Mouse (Mus musculus) Patski (cell line): ENCODE results near the gene Gm28043. TPM values are rescaled to one million over a fixed set of nuclear protein-coding genes. Genes with fewer than 3 reads are reported as not detected.

Source experiments
- ATAC-seq: fragments of 100-300 bp; one replicate; pipeline ENCODE4 v1.8.0; 2021
- CTCF ChIA-PET: fragments of 350-600 bp; sonication (Branson Sonifier 250); formaldehyde crosslinking; loops from one replicate; lab custom pipeline; 2022; ENCODE audit warnings: inconsistent platforms; lab: Charles Lee
- POLR2A ChIA-PET: fragments of 350-600 bp; sonication (Branson Sonifier 250); formaldehyde crosslinking; loops from one replicate; lab custom pipeline; 2022; ENCODE audit warnings: antibody characterized with exemption, inconsistent platforms; lab: Charles Lee
- DNase-seq: peaks from one replicate; pipeline ENCODE4 v3.0.0-alpha.2; 2011; ENCODE audit warnings: low read depth, low spot score
- H3K27me3 ChIP-seq: fragments of 371-371 bp; one replicate; pipeline ENCODE4 v1.5.1; 2021
- CTCF ChIP-seq: fragments of 100-300 bp; IDR thresholded peaks from one replicate; pipeline ENCODE4 v1.5.1; 2021
- in situ Hi-C: fragments of 300-500 bp; cut with MboI; formaldehyde crosslinking; loops from 3 replicates; pipeline ENCODE4 v1.11.1; 2018; ENCODE audit warnings: low pct_unique_long_range_greater_than_20kb, mixed read lengths
- polyA plus RNA-seq: library from polyadenylated mRNA; unstranded; gene quantifications from one replicate; pipeline ENCODE4 v1.2.3, GENCODE M21; 2021

Gene Gm28043
- polyA plus RNA-seq, 1 experiment from 2014 or later: 2.4 TPM

DNA sequence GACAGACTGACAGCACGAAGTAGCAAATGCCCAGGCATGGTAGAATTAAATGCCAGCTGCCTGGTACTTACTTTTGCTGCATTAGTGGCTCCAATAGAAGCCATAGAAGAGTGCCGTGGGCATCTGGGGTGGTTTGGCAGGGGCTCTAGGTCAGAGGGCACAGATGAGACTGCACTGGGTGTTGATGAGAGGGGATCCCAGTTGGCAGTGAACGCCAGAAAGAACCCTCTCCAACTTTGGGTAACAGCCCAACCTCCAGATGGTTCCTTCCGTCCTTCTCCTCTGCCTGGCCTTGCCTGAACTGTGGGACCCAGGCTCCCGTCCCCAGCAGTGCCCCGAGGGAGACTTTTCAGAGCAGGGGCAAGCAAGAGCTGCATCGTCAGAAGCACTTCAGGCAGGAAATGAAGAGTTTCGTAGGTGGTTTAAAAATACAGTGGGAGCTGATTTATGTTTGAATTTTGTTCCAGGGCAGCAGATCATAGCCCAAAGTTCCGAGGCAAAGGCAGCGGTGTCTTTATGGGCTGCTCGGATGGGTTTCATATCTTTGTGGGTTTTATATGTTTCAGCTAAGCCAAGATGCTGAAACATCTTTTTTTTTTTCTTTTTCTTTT, 106.2 kb downstream of the Gm28043 start:
- DNase-seq (no peak), ATAC-seq (no peak)
- H3K27me3 ChIP-seq: no peaks in the 10 kb centered on the region
- CTCF ChIA-PET: no interaction called here
- TF ChIP-seq CTCF: no peak
- in situ Hi-C loops: no loop called here
- POLR2A ChIA-PET: interaction anchor here (0.7 kb wide), 1 partner anchor 104 kb away, joined by 4 read pairs; no protein-coding TSS in a partner anchor

DNA sequence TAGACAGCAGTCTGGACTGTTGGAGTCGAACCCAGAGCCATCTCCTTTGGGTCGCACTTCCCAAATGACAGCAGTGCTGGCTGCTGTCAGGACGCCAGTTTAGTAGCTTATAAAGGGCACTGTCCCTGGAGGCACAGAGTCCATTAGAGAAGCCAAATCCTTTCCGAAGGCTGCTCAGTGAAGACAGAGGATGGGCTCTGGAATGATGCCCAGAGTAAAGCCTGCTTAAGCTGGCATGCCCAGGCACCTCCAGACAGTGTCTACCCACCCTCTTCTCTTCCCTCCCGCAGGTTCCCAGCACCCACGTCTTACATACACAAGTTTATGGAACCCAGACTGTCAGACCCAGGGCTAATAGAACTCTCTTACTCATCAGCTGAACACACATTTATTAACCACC, 109.9 kb downstream of the Gm28043 start:
- TF ChIP-seq CTCF: no peak
- ATAC-seq (peak; percentile 88), DNase-seq (peak; percentile 92)
- ChIA-PET CTCF (interaction anchor here (0.9 kb wide), 1 partner anchor 14 kb away, joined by 3 read pairs; no protein-coding TSS in a partner anchor), POLR2A (interaction anchor here (1.4 kb wide), 1 partner anchor 12 kb away, joined by 3 read pairs; no protein-coding TSS in a partner anchor)
- in situ Hi-C loops: no loop called here
- no peaks in the 10 kb centered on the region for H3K27me3 ChIP-seq

- TF ChIP-seq CTCF: no peak
- ATAC-seq (peak; percentile 76), DNase-seq (no peak)
- POLR2A ChIA-PET: interaction anchor here (1.4 kb wide), 1 partner anchor 13 kb away, joined by 3 read pairs; no protein-coding TSS in a partner anchor
- CTCF ChIA-PET: interaction anchor here (0.8 to 0.9 kb wide), 2 partner anchors 13 to 132 kb away, joined by 3 read pairs; no protein-coding TSS in a partner anchor
- in situ Hi-C loops: no loop called here
- H3K27me3 ChIP-seq: no peaks in the 10 kb centered on the region
Measured at GRCm38 (mm10) chr17:29725027-29725620, 110.4 kb downstream of the Gm28043 start.

- DNase-seq (no peak), ATAC-seq (no peak)
- CTCF ChIA-PET: interaction anchor here (0.9 to 1.6 kb wide), 2 partner anchors 9 to 11 kb away, joined by 3 to 4 read pairs; no protein-coding TSS in a partner anchor
- no peak for TF ChIP-seq CTCF
- H3K27me3 ChIP-seq: no peaks in the 10 kb centered on the region
- POLR2A ChIA-PET: no interaction called here
- in situ Hi-C loops: no loop called here
Measured at GRCm38 (mm10) chr17:29728082-29728481, 113.4 kb downstream of the Gm28043 start.

DNA sequence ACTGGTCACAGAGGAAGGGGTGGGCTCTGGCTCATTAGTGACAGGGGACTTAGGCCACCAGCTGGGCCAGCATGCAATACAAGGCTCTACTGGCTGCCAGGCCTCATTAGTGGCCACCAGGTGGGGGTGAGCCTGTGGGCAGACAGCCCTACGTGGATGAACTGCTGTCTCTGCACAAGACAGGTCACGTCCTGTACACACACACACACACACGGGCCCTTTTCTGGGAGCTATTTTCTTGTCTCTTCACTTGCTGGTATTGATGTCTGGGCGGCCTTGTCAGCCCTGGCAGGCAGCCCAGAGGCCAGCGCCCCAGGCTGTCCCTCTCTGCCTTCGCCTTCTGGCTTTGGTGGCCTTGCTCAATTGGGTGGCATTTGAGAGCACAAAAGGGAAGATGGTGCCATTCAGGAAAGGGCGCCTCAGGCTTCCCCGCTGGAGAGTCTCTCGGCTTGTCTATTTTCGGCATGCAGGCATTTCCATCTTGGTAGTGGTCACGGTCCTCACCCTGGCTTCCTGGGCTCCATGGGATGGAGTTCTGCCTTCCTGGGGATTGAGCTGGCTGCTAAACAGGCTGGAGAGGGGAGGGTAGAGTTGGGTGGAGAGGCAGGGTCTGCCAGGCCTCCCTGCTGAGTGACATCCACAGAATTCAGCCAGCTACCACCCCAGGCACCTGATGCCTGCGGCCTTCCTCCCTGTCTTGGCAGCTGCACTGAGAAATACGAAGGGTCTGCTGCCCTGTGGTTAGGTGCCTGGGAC, 116.0 kb downstream of the Gm28043 start:
- no peak for DNase-seq
- POLR2A ChIA-PET: no interaction called here
- CTCF ChIA-PET: no interaction called here
- in situ Hi-C loops: loop anchor here (10.0 kb wide), 1 partner anchor 154 kb away; no protein-coding TSS in a partner anchor
- ATAC-seq: peak; percentile 18
- no peaks in the 10 kb centered on the region for H3K27me3 ChIP-seq
- no peak for TF ChIP-seq CTCF

- POLR2A ChIA-PET: no interaction called here
- no peak for DNase-seq
- no peak for ATAC-seq
Measured at GRCm38 (mm10) chr17:29731266-29731952, 116.7 kb downstream of the Gm28043 start.

DNA sequence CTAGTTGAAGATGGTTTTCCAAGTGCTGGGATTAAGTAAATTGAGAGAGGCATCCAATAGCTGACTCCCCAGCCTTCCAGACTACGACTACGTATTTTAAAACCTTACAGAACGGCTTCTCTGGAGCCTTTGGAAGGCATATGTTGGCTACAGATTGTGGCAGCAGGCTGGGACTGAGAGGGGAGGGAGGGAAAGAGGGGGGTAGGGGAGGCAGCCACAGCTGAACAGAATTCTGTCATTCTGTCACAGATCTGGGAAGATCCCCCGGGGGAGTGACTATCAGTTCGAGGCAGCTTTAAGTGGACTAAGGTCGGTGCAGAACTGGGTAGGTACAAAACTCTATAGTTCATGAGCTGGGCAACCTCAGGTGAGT, 117.3 kb downstream of the Gm28043 start:
- POLR2A ChIA-PET: no interaction called here

More at GRCm38 (mm10) chr17:29731266-29731952, 116.7 kb downstream of the Gm28043 start:
- in situ Hi-C loops: loop anchor here (10.0 kb wide), 1 partner anchor 153 kb away; no protein-coding TSS in a partner anchor
- no peaks in the 10 kb centered on the region for H3K27me3 ChIP-seq
- CTCF ChIA-PET: interaction anchor here (0.6 to 1.4 kb wide), 3 partner anchors 19 to 140 kb away, joined by 3 read pairs; no protein-coding TSS in a partner anchor
- no peak for TF ChIP-seq CTCF

DNA sequence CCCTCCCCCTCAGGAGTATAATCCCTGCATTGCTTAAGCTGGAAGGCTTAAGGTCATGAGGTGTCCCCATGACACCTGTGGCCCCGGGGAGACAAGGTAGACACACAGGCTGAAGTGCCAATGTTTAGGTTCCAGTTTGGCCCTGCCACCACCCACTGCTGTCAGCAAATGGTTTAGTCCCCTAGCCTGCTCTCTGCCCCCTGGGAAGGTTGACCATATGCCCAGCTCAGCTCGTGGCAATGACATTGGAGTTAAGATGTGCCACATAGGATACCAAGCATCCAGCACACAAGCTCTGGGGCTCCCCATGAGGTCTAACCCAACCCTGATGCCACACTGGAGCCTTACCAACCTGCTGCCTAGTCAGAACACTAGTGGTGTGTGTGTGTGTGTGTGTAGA, 117.8 kb downstream of the Gm28043 start:
- ATAC-seq: no peak
- TF ChIP-seq CTCF: no peak
- in situ Hi-C loops: loop anchor here (10.0 kb wide), 1 partner anchor 152 kb away; no protein-coding TSS in a partner anchor
- CTCF ChIA-PET: interaction anchor here (1.2 to 1.4 kb wide), 2 partner anchors 20 to 28 kb away, joined by 3 read pairs; no protein-coding TSS in a partner anchor
- DNase-seq: no peak
- no peaks in the 10 kb centered on the region for H3K27me3 ChIP-seq
- POLR2A ChIA-PET: no interaction called here

More for the DNA sequence above, 117.3 kb downstream of the Gm28043 start:
- H3K27me3 ChIP-seq: no peaks in the 10 kb centered on the region
- ATAC-seq (no peak), DNase-seq (no peak)
- CTCF ChIA-PET: interaction anchor here (0.6 to 1.4 kb wide), 3 partner anchors 19 to 140 kb away, joined by 3 read pairs; no protein-coding TSS in a partner anchor
- in situ Hi-C loops: loop anchor here (10.0 kb wide), 1 partner anchor 153 kb away; no protein-coding TSS in a partner anchor
- no peak for TF ChIP-seq CTCF

GRCm38 (mm10) chr17:29736448-29737014, 121.9 kb downstream of the Gm28043 start:
- CTCF ChIA-PET: interaction anchor here (1.4 kb wide), 1 partner anchor 8 kb away, joined by 3 read pairs; no protein-coding TSS in a partner anchor
- in situ Hi-C loops: loop anchor here (10.0 kb wide), 1 partner anchor 148 kb away; no protein-coding TSS in a partner anchor
- no peak for DNase-seq
- no peaks in the 10 kb centered on the region for H3K27me3 ChIP-seq
- POLR2A ChIA-PET: no interaction called here
- no peak for TF ChIP-seq CTCF
- no peak for ATAC-seq
